Mouse (Mus musculus) kidney, adult 9 months (tissue): ENCODE data around the gene Ntrk3.

ENCODE experiments used
- DNase-seq: peaks from one replicate; pipeline ENCODE4 v3.0.0; 2022

Gene Ntrk3

DNA sequence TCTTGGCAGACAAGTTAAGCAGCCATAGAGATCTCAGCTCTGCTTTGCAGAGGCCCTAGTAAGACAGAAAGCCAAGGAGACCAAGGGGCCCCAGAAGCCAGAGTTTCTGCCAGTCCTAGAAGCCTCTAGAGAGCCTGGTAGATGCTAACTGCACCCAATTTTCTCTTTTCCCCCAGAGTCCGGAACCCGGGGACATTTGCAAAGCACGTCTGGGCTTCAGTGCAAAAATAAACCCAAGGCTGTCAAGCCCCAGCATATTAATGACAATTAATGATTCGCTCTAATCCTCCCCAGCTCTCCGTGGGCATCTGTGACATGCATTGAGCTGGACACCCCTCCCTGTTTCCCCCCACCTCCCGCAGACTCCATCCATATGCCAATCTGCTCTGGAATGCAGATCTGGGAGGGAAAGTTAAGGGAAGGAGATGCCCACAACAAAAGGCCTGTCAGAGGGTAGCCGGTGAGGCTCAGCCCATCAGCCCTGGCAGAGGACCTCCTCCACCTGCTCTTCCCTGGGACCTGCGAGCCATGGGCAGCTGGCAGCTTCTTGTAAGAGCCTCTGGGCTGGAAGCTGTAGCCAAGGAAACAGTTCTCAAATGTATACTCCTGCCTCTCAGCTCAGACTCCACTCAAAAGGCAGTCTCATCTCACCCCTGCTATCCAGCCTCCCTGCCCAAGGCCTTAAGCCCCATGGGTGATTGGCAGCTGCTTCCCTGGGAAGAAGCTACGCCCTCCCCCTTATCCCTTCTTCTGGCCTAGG, 117.8 kb downstream of the Ntrk3 start:
- no peak for DNase-seq

DNA sequence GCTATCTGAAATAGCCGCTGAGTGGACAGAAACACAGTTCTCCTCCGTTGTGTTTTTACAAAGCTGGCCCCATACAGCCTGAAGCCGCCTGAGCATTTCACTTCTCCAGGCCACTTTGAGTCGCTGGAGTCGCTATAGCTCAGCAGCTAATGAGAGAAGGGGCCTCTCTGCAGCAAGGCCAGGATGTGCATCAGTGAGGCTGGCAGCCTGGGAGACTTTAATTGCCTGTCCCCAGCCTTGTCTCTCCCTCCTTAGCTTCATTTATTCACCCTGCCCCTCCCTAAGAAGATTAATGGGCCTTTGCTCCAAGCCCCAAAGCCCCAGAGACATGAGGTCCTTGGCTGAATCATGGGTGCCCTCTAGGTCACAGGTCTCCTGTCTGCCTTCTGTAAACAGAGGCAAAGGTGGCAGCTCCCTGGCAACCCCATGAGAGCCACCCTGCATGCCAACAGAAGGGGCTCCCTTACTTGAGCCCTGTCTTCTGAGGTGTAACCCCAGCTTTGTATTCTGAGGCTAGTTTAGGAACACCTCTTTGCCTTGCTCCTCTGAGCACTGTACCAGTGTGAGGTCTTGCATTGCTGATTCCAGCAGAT, 132.2 kb downstream of the Ntrk3 start:
- no peak for DNase-seq

DNA sequence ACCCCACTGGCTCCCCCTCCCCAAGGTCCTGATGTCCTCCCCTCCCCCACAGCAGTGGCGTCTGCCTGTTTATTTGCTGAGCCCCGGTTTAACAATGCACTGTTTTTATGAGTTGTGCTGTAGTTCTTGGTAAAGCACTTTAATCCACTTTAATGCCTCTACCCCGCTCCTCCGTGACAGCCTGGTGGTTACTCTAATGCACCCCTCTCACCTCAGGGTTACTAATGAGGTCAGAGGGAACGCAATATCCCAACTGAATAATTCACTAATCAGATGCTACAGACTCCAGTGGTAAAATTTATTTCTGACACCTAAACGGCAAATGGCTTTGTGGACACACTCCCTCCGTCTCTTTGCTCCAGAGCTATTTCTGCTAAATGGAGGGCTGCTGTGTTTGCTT, 133.9 kb downstream of the Ntrk3 start:
- no peak for DNase-seq

DNA sequence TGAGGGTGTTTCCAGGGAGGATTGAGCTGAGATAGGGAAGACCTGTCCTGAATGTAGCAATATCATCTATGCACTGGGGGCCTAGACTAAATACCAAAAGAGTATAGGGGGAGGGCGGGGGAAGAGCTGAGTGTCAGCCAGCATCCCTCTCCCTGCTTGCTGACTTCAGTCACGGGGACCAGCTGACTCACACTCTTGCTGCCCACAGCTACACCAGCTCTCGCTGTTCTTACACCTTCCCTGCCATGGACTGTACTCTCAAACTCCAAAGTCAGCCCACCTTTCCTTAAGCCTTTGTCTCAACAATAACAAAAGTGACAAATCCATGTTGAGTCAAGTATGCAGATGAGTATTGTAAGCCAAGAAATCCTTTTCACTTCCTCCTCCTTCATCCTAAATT, 136.0 kb downstream of the Ntrk3 start:
- no peak for DNase-seq

DNA sequence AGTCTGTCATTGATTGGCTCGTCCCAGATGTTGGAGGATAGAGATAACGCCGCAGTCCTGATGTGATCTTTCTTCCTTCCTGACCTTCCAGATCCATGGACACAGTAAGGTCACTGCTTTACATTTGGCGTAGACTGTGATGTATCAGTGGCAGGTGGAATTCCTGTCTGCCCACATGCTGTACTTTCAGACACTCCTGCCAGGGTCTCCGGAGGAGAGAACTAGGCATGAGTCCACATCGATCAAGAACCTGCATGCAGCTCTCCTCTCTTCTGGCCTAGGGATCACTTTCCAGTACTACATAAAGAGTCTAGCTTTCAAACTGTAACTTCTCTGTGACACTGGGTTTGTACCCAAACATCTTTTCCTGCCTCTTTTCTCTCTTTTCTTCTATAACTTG, 136.9 kb downstream of the Ntrk3 start:
- DNase-seq, result no peak

DNA sequence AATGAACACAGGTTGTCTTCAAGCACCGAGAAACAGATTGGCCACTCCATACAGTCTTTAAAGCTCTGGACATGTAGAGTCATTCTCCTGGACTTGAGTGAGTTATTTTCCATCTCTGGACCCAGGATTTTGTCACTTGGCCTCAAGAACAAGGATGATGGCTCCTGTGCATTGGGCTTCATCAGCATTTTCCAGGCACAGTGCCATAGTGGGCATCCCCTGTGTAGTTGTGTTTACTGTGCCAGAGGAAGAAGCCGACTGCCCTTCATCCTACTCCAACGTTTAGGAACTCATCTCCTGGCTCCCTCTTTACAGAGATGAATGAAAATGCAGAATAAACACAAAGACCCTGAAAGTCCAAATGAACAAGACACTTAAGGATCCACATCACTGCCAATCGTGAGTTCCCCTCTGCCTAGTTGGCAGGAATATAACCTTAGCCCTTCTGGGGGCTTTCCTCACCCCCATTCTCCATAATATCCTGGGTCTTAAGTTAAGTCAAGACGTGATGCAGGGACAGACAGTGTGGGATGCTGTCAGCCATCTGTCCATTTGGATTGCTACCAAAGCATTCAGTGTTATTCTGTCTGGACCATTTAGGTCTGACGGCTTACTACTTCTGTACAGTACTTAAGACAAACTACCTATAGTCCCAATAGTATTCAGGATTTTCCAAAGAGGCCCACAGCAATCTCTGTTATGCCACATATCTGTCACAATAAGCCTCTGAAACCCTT, 137.7 kb downstream of the Ntrk3 start:
- no peak for DNase-seq

GRCm38 (mm10) chr7:78598147-78598546, 139.7 kb downstream of the Ntrk3 start:
- DNase-seq, result no peak

DNA sequence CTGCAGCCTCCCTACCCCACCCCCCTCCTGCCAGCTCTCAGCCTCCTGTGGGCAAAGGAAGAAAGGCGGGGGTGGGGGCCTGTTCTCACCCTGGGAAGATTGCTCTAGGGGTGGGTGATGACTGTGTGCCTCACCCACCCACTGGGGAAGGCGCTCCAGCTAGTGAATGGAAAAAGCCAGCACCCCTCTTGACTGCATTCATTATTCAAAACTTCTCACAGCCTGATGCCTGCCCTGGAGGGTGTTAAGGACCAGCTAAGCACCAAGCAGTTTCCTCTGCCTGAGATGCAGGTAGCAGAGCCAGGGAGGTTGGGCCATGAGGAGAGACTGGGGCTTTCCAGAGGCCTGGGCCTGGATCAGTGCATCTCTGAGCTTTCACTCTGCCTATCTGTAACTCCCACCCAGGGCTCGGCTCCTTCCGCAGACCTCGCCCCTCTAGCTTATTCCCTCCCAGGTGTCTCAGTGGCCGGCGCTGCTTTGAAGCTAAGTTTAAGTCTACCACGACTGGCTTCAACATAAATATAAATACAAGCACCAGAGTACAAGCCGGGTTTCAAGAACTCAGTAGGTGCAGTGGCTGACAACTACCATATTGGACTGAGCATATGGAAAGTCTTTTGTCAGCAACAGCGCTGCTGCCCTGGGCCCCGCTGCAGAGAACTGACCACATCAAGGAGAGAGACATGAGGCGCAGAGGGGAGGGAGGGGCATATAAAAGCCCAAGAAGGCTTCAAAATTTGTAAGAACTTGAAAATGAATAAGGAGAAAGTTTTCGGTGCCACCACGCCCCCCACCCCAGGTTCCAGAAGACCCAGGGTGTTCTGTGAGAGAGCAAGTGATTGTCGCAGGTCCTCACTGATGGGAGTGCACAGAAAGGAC, 140.3 kb downstream of the Ntrk3 start:
- no peak for DNase-seq

GRCm38 (mm10) chr7:78596556-78596955, 141.3 kb downstream of the Ntrk3 start:
- DNase-seq, result no peak

GRCm38 (mm10) chr7:78595895-78596294, 141.9 kb downstream of the Ntrk3 start:
- DNase-seq, result peak; percentile 48

GRCm38 (mm10) chr7:78592948-78593347, 144.9 kb downstream of the Ntrk3 start:
- DNase-seq, result no peak

GRCm38 (mm10) chr7:78592172-78592571, 145.6 kb downstream of the Ntrk3 start:
- no peak for DNase-seq

DNA sequence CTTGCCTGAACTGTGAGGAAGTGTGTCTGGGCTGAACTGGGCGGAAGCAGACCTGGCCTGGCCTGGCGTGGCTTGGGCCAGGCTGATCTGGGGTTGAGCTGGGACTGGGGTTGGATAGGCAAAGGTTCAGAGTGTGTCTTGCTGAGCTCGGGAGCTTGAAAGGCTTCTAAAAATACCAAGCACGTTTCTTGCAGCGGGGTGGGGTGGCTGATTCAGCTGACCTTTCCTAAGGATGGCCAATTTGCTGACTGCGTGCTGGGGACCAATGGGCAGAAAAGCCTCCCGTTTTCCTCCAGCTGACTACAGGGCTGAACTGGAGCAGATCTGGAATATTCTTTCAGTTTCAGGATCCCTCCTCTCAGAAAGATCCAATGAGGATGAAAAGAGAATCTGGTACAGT, 148.0 kb downstream of the Ntrk3 start:
- no peak for DNase-seq

DNA sequence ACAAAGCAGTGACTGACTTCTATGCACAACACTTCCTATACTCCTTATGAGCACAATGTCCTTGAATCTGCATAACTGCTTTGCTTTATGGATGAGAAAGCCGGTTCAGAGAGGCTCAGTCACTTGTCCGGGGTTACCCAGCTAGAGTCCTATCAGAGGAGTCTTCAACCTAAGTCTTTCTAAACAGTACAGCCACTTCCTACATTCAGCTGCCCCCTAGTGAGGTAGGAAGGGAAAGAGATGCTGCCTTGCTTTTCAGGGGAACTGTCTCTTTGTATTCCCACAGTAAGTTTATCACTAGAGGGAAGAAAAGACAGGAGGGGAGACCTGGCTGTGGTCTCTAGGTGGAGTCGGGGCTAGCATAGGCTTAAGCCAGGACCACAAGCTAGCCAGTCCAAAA, 151.0 kb downstream of the Ntrk3 start:
- no peak for DNase-seq

GRCm38 (mm10) chr7:78585960-78586359, 151.9 kb downstream of the Ntrk3 start:
- no peak for DNase-seq

DNA sequence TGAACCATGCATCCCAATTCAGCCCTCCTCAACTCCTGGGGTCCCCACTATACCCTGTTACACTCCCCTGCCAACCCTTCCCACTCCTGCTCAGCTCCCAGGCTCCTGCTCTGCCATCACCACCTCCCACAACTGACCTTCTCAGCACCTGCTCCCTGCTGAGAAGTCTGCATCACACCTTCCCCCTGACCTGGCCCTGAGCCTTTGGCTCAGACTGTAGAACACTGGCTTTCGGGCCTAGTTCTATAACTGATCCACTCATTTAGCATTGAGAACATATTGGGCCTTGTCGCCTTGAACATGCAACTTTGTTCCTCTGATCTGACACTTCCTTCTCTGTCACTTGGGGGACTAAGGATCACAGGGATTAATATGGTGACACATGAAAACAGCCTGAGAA, 152.9 kb downstream of the Ntrk3 start:
- DNase-seq, result no peak

DNA sequence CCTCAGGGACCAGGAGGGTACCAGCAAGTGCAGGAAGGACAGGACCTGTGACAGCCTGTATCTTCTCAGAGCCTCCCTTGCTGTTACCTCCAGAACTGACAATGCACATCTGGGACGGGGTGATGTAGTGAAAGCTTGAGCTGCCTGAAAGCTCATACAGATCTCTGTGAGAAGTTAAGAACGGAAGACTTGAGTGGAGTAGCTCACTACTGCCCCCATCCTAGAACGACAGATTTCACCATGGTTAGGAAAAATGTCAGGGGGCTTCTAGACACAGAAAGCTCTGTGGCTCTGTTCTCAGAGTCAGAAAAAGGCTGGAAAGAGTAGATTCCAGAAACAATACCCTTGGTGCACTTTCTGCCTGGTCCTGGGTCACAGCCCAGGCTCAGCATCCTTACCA, 153.3 kb downstream of the Ntrk3 start:
- no peak for DNase-seq

- DNase-seq, result no peak
Observed at GRCm38 (mm10) chr7:78583678-78584077, 154.1 kb downstream of the Ntrk3 start.

- DNase-seq, result no peak
Observed at GRCm38 (mm10) chr7:78581341-78581740, 156.5 kb downstream of the Ntrk3 start.

- no peak for DNase-seq
Observed at GRCm38 (mm10) chr7:78579461-78580234, 158.2 kb downstream of the Ntrk3 start.

DNA sequence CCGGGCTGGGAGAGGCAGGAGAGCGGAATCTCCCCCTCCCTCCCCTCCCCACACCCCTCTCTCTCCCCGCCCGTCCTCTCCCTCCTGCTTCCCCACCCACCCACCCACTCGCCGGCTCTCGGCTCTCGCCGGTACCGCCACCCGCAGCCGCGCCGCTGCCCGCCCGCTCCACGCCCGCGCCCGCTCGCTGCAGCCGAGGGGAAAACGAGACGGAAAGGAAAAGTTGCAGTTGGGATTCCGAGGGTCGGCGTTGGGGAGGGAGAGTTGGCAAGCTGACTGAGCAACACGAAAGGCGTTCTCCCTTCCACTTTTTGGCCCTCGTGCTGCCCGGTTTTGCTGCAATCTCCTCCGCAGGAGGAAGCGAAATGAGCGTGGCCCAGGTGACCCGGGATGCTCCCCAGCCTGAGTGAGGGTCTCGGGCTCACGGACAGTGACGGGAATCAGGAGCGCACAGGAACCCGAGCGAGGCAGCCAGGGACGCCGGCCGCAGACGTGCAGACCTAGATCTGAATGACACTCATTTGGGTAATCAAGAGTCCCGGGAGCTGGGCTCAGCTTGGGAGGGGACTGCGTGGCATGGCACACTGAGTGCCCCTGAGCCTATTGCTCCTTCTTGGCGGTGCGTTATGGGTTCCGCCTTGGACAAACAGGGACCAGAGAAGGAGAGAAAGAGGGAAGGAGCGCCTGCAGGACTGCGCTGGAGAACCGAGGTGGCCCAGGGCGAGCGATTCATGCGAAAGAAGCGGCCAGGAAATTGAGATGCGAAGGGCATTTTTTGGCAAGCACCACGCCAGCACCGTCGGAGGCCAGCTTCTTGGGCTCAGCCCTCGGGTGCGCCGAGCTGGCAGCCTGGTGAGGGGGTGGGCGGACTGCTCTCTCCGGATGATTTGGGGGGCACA, 159.1 kb downstream of the Ntrk3 start:
- DNase-seq, result no peak
